Mouse (Mus musculus) limb, embryonic 11.5 days (tissue): ENCODE results near the gene Fra10ac1. TPM values are rescaled to one million over a fixed set of nuclear protein-coding genes. Genes with fewer than 3 reads are reported as not detected.

Experiments used
- ATAC-seq: fragments of 200-750 bp; cut with Nextera tagmentation; 2 replicates; pipeline ENCODE4 v1.8.0; 2017; ENCODE audit warnings: low read depth; ENCODE audit not compliant: insufficient number of reproducible peaks, low FRiP score, low TSS enrichment
- DNase-seq: peaks from one replicate; pipeline ENCODE4 v3.0.0-alpha.2; 2015; ENCODE audit warnings: low spot score
- H3K27ac ChIP-seq: fragments of 300-500 bp; sonication (generic); replicated peaks from 2 replicates; pipeline ENCODE4 v1.5.1; 2014; ENCODE audit warnings: low read depth, mild to moderate bottlenecking, low read length
- H3K27me3 ChIP-seq: fragments of 300-500 bp; sonication (generic); 2 replicates; pipeline ENCODE4 v1.6.1; 2014; ENCODE audit warnings: mild to moderate bottlenecking, low read length, mixed read lengths; ENCODE audit not compliant: control insufficient read depth, insufficient read depth
- H3K36me3 ChIP-seq: fragments of 300-500 bp; sonication (generic); 2 replicates; pipeline ENCODE4 v1.6.1; 2014; ENCODE audit warnings: mild to moderate bottlenecking, low read length, moderate library complexity, mixed read lengths; ENCODE audit not compliant: control insufficient read depth, insufficient read depth
- H3K4me1 ChIP-seq: fragments of 300-500 bp; sonication (generic); 2 replicates; pipeline ENCODE4 v1.6.1; 2014; ENCODE audit warnings: low read length, mixed read lengths; ENCODE audit not compliant: control insufficient read depth, insufficient read depth
- H3K4me2 ChIP-seq: fragments of 300-500 bp; sonication (generic); 2 replicates; pipeline ENCODE4 v1.6.1; 2014; ENCODE audit warnings: low read depth, mild to moderate bottlenecking, moderate library complexity; ENCODE audit not compliant: severe bottlenecking
- H3K4me3 ChIP-seq: fragments of 300-500 bp; sonication (generic); 2 replicates; pipeline ENCODE4 v1.5.1; 2014; ENCODE audit warnings: low read depth, low read length
- H3K9ac ChIP-seq: fragments of 300-500 bp; sonication (generic); 2 replicates; pipeline ENCODE4 v1.6.1; 2014; ENCODE audit warnings: mild to moderate bottlenecking, low read length
- H3K9me3 ChIP-seq: fragments of 300-500 bp; sonication (generic); 2 replicates; pipeline ENCODE4 v1.6.1; 2016; ENCODE audit warnings: low read length; ENCODE audit not compliant: control insufficient read depth
- WGBS: fragments of 180-500 bp; shearing (Covaris S2); extraction: QIAGEN DNeasy Blood & Tissue Kit; methylation state at CpG from one replicate; pipeline ENCODE4 v1.1.7; 2014; 5-methylcytosine and 5-hydroxymethylcytosine counted together
- polyA plus RNA-seq: library from polyadenylated mRNA; unstranded; fragments of >200 nt; fragmentation: Nextera tagmentation; extraction: Ambion mirVana; gene quantifications from 2 replicates; pipeline ENCODE4 v1.2.1, GENCODE M21; 2014

Gene Fra10ac1
- polyA plus RNA-seq, 1 experiment from 2014 or later: 48.7 TPM

DNA sequence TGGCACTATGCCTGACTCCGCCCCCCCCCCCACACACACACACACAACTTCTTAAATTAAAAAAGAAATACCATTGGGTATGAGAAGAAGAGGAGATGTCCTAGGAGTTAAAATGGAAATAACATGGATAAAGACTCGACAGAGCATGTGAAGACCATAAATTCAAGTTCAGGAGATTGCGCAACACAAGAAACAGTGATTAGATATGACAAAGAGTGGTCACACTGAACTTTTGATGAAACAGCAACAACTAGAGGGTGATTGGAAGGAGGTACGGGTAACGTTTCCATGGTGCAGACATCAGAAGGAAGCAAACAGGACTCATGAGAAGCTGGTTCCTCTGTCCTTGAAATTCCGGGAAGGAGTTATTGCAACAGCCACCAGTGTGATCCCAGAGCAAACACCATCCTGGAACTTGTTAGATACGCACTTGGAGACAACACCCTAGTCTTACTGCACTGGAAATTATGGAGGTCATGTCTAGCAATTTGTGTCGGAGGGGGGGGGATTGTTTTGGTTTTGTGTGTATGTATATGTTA lies 18.4 kb upstream of the Fra10ac1 start:
- Histone ChIP-seq H3K4me3 (no peak overlapping the region), H3K4me2 (no peak overlapping the region), H3K27ac (no peak overlapping the region), H3K27me3 (no peaks in the 10 kb centered on the region), H3K36me3 (no peaks in the 10 kb centered on the region), H3K9me3 (no peaks in the 10 kb centered on the region), H3K9ac (no peak overlapping the region), H3K4me1 (peaks cover 8% of the 10 kb centered on the region; the same call in 1 of the 2 replicates)
- no peak for DNase-seq
- 91% methylated on average over 8 of the region's 8 CpGs for WGBS
- ATAC-seq: no peak

GRCm38 (mm10) chr19:38238213-38238951 lies 14.4 kb upstream of the Fra10ac1 start:
- H3K4me3 ChIP-seq: no peak overlapping the region
- ATAC-seq (no peak), DNase-seq (no peak)
- H3K4me2 ChIP-seq: no peak overlapping the region
- H3K9ac ChIP-seq: no peak overlapping the region
- WGBS: 71% methylated on average over 12 of the region's 12 CpGs
- no peaks in the 10 kb centered on the region for H3K9me3 ChIP-seq
- H3K4me1 ChIP-seq: no peaks in the 10 kb centered on the region
- no peak overlapping the region for H3K27ac ChIP-seq
- H3K27me3 ChIP-seq: no peaks in the 10 kb centered on the region
- no peaks in the 10 kb centered on the region for H3K36me3 ChIP-seq

DNA sequence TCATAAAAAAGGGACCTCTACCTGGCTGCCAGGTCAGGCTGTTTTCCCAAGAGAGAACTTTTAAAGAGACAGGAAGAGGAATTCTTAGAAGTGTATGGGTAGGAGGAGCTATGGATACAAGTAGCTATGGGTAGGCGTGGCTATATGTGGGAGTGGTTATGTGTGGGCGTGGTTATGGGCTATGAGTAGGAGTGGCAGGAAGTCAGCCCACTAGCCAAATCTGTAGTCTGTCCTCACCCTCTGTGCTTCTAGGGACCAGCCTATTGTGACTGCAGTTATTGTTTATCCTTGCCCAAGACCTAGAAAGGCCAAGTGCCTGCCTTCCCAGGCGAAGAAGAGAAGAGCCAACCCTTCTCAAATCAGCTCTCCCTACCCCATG lies 13.9 kb upstream of the Fra10ac1 start:
- DNase-seq (no peak), ATAC-seq (no peak)
- Histone ChIP-seq H3K4me1 (no peaks in the 10 kb centered on the region), H3K27me3 (no peaks in the 10 kb centered on the region), H3K9me3 (no peaks in the 10 kb centered on the region), H3K9ac (no peak overlapping the region), H3K36me3 (no peaks in the 10 kb centered on the region), H3K4me2 (no peak overlapping the region), H3K4me3 (no peak overlapping the region), H3K27ac (no peak overlapping the region)
- WGBS: 38% methylated on average over 3 of the region's 3 CpGs

DNA sequence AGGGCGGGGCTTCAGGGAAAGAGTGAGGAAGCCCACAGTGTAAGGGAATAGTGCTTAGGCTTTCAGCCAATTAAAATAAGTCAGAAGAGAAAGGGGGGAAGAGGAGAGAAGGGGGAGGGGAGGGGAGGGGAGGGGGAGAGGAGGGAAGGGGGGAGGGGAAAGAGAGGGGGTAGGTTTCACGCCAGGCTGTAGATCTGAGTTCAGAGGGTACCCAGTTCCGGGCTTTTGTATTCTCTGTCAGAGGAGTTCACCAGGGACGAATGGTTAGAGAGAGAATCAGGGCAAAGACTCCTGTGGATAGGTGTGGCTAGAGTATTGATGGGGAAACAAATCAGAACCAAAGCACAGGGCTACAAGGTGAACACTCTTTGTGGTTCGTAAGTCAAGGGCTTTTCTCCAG lies 12.6 kb upstream of the Fra10ac1 start:
- H3K36me3 ChIP-seq: no peaks in the 10 kb centered on the region
- H3K9ac ChIP-seq: no peak overlapping the region
- no peak overlapping the region for H3K4me3 ChIP-seq
- no peaks in the 10 kb centered on the region for H3K27me3 ChIP-seq
- no peak overlapping the region for H3K4me2 ChIP-seq
- no peaks in the 10 kb centered on the region for H3K4me1 ChIP-seq
- 69% methylated on average over 5 of the region's 5 CpGs for WGBS
- H3K27ac ChIP-seq: no peak overlapping the region
- ATAC-seq (no peak), DNase-seq (no peak)
- no peaks in the 10 kb centered on the region for H3K9me3 ChIP-seq

GRCm38 (mm10) chr19:38232516-38232915 lies 8.6 kb upstream of the Fra10ac1 start:
- no peaks in the 10 kb centered on the region for H3K27me3 ChIP-seq
- DNase-seq: no peak
- H3K9me3 ChIP-seq: no peaks in the 10 kb centered on the region
- H3K27ac ChIP-seq: no peak overlapping the region
- no peak for ATAC-seq
- no peaks in the 10 kb centered on the region for H3K36me3 ChIP-seq
- WGBS: 9% methylated on average over 4 of the region's 4 CpGs
- no peak overlapping the region for H3K9ac ChIP-seq
- H3K4me1 ChIP-seq: no peaks in the 10 kb centered on the region
- H3K4me2 ChIP-seq: no peak overlapping the region
- H3K4me3 ChIP-seq: no peak overlapping the region

- ATAC-seq (no peak), DNase-seq (no peak)
- 31% methylated on average over 8 of the region's 8 CpGs for WGBS
- Histone ChIP-seq H3K27me3 (no peaks in the 10 kb centered on the region), H3K4me3 (no peak overlapping the region), H3K4me1 (no peaks in the 10 kb centered on the region), H3K9ac (no peak overlapping the region), H3K4me2 (no peak overlapping the region), H3K9me3 (no peaks in the 10 kb centered on the region), H3K36me3 (no peaks in the 10 kb centered on the region), H3K27ac (no peak overlapping the region)
Measured at GRCm38 (mm10) chr19:38232087-38232486, 8.1 kb upstream of the Fra10ac1 start.

DNA sequence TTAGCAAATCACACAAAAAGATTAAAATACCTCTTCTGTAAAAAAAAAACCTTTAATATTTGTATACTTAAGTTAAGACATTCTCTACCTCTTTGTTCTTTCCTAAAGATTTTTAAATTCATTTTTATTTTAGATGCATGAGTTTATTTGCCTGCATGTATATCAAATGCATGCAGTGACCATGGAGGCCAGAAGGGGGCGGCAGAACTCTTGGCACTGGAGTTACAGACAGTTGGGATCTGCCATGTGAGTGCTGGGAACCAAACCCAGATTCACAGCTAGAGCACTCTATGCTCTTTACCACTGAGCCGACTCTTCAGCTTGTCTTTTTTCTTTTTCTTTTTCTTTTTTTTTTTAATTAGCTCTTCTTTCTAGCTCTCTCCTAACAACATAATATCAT lies 4.7 kb upstream of the Fra10ac1 start:
- no peaks in the 10 kb centered on the region for H3K9me3 ChIP-seq
- ATAC-seq (no peak), DNase-seq (no peak)
- H3K27me3 ChIP-seq: no peaks in the 10 kb centered on the region
- no peak overlapping the region for H3K27ac ChIP-seq
- H3K36me3 ChIP-seq: no peaks in the 10 kb centered on the region
- WGBS: 59% methylated on average over 2 of the region's 2 CpGs
- no peak overlapping the region for H3K9ac ChIP-seq
- H3K4me3 ChIP-seq: no peak overlapping the region
- H3K4me2 ChIP-seq: no peak overlapping the region
- H3K4me1 ChIP-seq: no peaks in the 10 kb centered on the region

GRCm38 (mm10) chr19:38224685-38225060 lies 717 bp upstream of the Fra10ac1 start:
- no peak for DNase-seq
- no peaks in the 10 kb centered on the region for H3K9me3 ChIP-seq
- H3K4me2 ChIP-seq: peak overlapping the region; percentile 66
- peaks cover 3% of the 10 kb centered on the region; the same call in 1 of the 2 replicates for H3K4me1 ChIP-seq
- H3K9ac ChIP-seq: peak overlapping the region; percentile 70
- H3K36me3 ChIP-seq: no peaks in the 10 kb centered on the region
- WGBS: 18% methylated on average over 9 of the region's 9 CpGs
- H3K27ac ChIP-seq: peak overlapping the region; percentile 57; the same call in 1 of the 2 replicates
- no peak for ATAC-seq
- peak overlapping the region; percentile 72 for H3K4me3 ChIP-seq
- no peaks in the 10 kb centered on the region for H3K27me3 ChIP-seq
